Comparison of ENCODE assay signal across 8 mouse cellular contexts in the genomic region with DNA sequence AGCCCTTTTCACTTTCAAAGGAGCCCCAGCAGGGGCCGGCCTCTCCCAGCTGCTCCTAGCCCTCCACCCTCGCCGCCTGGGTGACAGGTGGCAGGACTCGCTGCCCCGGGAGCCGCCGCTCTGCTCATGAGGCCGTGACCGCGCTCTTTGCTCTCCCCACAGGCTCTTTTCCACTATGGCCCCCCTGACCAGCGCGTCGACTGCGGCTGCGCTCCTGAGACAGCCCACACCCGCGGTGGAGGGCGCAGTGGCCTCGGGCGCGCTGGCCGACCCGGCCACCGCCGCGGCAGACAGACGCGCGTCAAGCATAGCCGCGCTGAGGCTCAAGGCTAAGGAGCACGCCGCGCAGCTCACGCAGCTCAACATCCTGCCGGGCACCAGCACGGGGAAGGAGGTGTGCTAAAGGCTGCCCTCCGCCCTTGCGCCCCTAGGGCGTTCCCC. TPM values are rescaled to one million over a fixed set of nuclear protein-coding genes. Genes with fewer than 3 reads are reported as not detected.
DNase-seq lines count a peak whose midpoint lies in the region; ATAC-seq and TF ChIP-seq lines count a peak whose summit lies in the region.

No protein-coding gene starts in this region.

- H3K4me1 ChIP-seq in testis, adult 2 months (ENCODE audit: control insufficient read depth, insufficient read depth, low read length), result peaks cover 15% of the 10 kb centered on the region
- no peaks in the 10 kb centered on the region for H3K4me1 ChIP-seq in liver, embryonic 12.5 days

- peak; percentile 13 for DNase-seq in adrenal gland, adult 2 months
- DNase-seq in adrenal gland, adult 18-20 months (ENCODE audit: low spot score in 2 of 2), result no peak
- no peak for DNase-seq in testis, postnatal 14 days (ENCODE audit: low spot score)
- peak; percentile 43 for DNase-seq in testis, postnatal 10 days (ENCODE audit: low spot score)
- DNase-seq in gastrocnemius, postnatal 14 days, result no peak
- no peak for DNase-seq in gastrocnemius, postnatal 4 days (ENCODE audit: low spot score in 2 of 2)

- H3K27ac ChIP-seq in testis, adult 2 months (ENCODE audit: control insufficient read depth, insufficient read depth, low read depth, low read length), result 0 out of 2 replicates have a peak overlapping the region, but pooled peaks have one; percentile 13
- no peak overlapping the region for H3K27ac ChIP-seq in liver, embryonic 12.5 days

- peak overlapping the region; percentile 36; the same call in 1 of the 2 replicates for H3K4me2 ChIP-seq in liver, embryonic 12.5 days

- peak overlapping the region; percentile 29 for H3K4me3 ChIP-seq in testis, adult 2 months (ENCODE audit: control insufficient read depth, low read depth, low read length)
- peak overlapping the region; percentile 21 for H3K4me3 ChIP-seq in liver, embryonic 12.5 days

- intact Hi-C loops in gastrocnemius, postnatal 14 days (cut with DNase I; ENCODE audit: low total_unique reads), result no loop called here

- ATAC-seq in liver, embryonic 12.5 days, result no peak

- no peaks in the 10 kb centered on the region for H3K27me3 ChIP-seq in testis, adult 2 months (ENCODE audit: control insufficient read depth, insufficient read depth, low read length)
- H3K27me3 ChIP-seq in liver, embryonic 12.5 days (replicated peaks), result peaks cover 97% of the 10 kb centered on the region

- H3K9ac ChIP-seq in liver, embryonic 12.5 days, result no peak overlapping the region

- no peak for TF ChIP-seq POLR2A in testis, adult 2 months (IDR thresholded peaks at IDR 0.05; ENCODE audit: control insufficient read depth, low read depth, low read length)

- H3K36me3 ChIP-seq in testis, adult 2 months (ENCODE audit: control insufficient read depth, insufficient read depth, low read length), result no peaks in the 10 kb centered on the region
- no peaks in the 10 kb centered on the region for H3K36me3 ChIP-seq in liver, embryonic 12.5 days

- H3K9me3 ChIP-seq in liver, embryonic 12.5 days (replicated peaks), result no peaks in the 10 kb centered on the region

- TF ChIP-seq CTCF in testis, adult 2 months (IDR thresholded peaks at IDR 0.05; ENCODE audit: control insufficient read depth, insufficient read depth, insufficient replicate concordance, low read depth, low read length), result no peak

- WGBS in liver, embryonic 12.5 days (ENCODE audit: insufficient replicate concordance), result 7% methylated on average over 35 of the region's 40 CpGs

RNA-seq across cellular contexts. Expression of gene Arx, which starts 10.8 kb away (rescaled TPM):
- total RNA-seq in adrenal gland, adult 2 months (2021), result under 1 TPM in 1 of 2 experiments, not detected in 1; 0.32 TPM
- 0.67 and 0.97 TPM in 2 replicates for polyA plus RNA-seq in adrenal gland, adult 2 months (2012; rRNA removed)
- under 1 TPM; 0.19 to 0.66 TPM for total RNA-seq in adrenal gland, adult 18-20 months (2021)
- 1.3 and 1.7 TPM in 2 replicates for polyA plus RNA-seq in testis, adult 2 months (2012; rRNA removed)
- polyA plus RNA-seq in liver, embryonic 12.5 days (2016; fragmentation: Nextera tagmentation; extraction: Ambion mirVana), result 0.10 and 0.36 TPM in 2 replicates
- total RNA-seq in gastrocnemius, postnatal 14 days (2021), result under 1 TPM; 0.29 to 0.49 TPM
- total RNA-seq in gastrocnemius, postnatal 4 days (2021), result 1 to 10 TPM; 2.2 to 2.4 TPM

Comparison
In these comparisons a context has a peak if more than half of its experiments do, and no peak if none do; other contexts are left out.
1. DNase-seq: peak in adrenal gland, adult 2 months (single experiment) and testis, postnatal 10 days (single experiment); none in adrenal gland, adult 18-20 months (0 of 2), testis, postnatal 14 days (single experiment), gastrocnemius, postnatal 14 days (single experiment) and gastrocnemius, postnatal 4 days (0 of 2).